Mouse (Mus musculus) kidney, embryonic 16.5 days (tissue): Measurements from ENCODE around the gene Gm26602. TPM values are rescaled to one million over a fixed set of nuclear protein-coding genes. Genes with fewer than 3 reads are reported as not detected.

Source experiments
- ATAC-seq: fragments of 200-750 bp; cut with Nextera tagmentation; 2 replicates; pipeline ENCODE4 v1.8.0; 2017; ENCODE audit warnings: moderate TSS enrichment; ENCODE audit not compliant: low FRiP score, low TSS enrichment
- H3K27ac ChIP-seq: fragments of 300-500 bp; sonication (generic); 2 replicates; pipeline ENCODE4 v1.5.1; 2014; ENCODE audit warnings: low read length
- H3K27me3 ChIP-seq: fragments of 300-500 bp; sonication (generic); 2 replicates; pipeline ENCODE4 v1.6.1; 2014; ENCODE audit warnings: low read length, control low read depth, mixed read lengths; ENCODE audit not compliant: insufficient read depth
- H3K36me3 ChIP-seq: fragments of 300-500 bp; sonication (generic); 2 replicates; pipeline ENCODE4 v1.6.1; 2014; ENCODE audit warnings: low read length, control low read depth, mixed read lengths; ENCODE audit not compliant: insufficient read depth
- H3K4me1 ChIP-seq: fragments of 300-500 bp; sonication (generic); 2 replicates; pipeline ENCODE4 v1.6.1; 2014; ENCODE audit warnings: low read length, control low read depth, mixed read lengths; ENCODE audit not compliant: insufficient read depth
- H3K4me2 ChIP-seq: fragments of 300-500 bp; sonication (generic); replicated peaks from 2 replicates; pipeline ENCODE4 v1.6.1; 2014; ENCODE audit warnings: low read depth, low read length
- H3K4me3 ChIP-seq: fragments of 300-500 bp; sonication (generic); 2 replicates; pipeline ENCODE4 v1.5.1; 2014; ENCODE audit warnings: mild to moderate bottlenecking, low read length
- H3K9ac ChIP-seq: fragments of 300-500 bp; sonication (generic); replicated peaks from 2 replicates; pipeline ENCODE4 v1.6.1; 2014; ENCODE audit warnings: low read length
- H3K9me3 ChIP-seq: fragments of 300-500 bp; sonication (generic); 2 replicates; pipeline ENCODE4 v1.6.1; 2016; ENCODE audit warnings: low read length, control low read depth
- WGBS: fragments of 180-500 bp; shearing (Covaris S2); extraction: QIAGEN DNeasy Blood & Tissue Kit; methylation state at CpG from one replicate; pipeline ENCODE4 v1.1.7; 2014; 5-methylcytosine and 5-hydroxymethylcytosine counted together
- polyA plus RNA-seq: library from polyadenylated mRNA; unstranded; fragments of >200 nt; fragmentation: Nextera tagmentation; extraction: Ambion mirVana; gene quantifications from 2 replicates; pipeline ENCODE4 v1.2.1, GENCODE M21; 2015

Gene Gm26602
- polyA plus RNA-seq, 1 experiment from 2014 or later: not detected

DNA sequence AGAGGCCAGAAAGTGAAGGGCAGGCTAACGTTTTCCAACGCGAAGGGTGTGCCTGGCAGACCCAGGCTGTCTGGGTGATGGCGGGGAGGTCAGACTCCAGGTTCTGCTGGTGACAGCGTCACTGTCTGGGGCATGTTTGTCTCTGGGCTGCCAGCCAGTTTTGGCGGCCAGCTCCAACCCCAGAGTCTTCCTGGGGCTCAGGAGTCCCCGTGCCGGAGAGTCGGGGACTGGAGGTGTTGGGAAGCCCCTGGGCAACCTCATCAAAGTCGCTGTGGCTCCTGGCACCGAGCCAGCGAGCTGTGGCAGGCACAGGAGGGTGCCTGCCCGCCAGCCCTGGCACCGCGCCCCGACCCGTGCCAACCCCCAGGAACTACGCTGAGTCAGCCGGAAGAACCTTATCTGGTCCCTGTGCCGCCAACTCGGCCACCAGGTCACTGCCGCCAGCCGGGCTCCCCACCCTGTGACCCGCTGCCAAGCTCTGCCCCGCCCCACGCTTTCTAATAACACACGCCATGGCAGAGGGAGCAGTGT, 26.3 kb downstream of the Gm26602 start:
- Histone ChIP-seq H3K4me3 (no peak overlapping the region), H3K27me3 (no peaks in the 10 kb centered on the region), H3K27ac (peak overlapping the region; percentile 87; the same call in 1 of the 2 replicates), H3K9ac (no peak overlapping the region), H3K4me1 (peaks cover 74% of the 10 kb centered on the region), H3K36me3 (peaks cover 15% of the 10 kb centered on the region), H3K4me2 (no peak overlapping the region; the same call in 1 of the 2 replicates), H3K9me3 (no peaks in the 10 kb centered on the region)
- WGBS: 51% methylated on average over 27 of the region's 27 CpGs
- ATAC-seq: no peak

- H3K4me1 ChIP-seq: peaks cover 66% of the 10 kb centered on the region
These were observed 27.3 kb downstream of the Gm26602 start for GRCm38 (mm10) chr10:79937775-79938526.

DNA sequence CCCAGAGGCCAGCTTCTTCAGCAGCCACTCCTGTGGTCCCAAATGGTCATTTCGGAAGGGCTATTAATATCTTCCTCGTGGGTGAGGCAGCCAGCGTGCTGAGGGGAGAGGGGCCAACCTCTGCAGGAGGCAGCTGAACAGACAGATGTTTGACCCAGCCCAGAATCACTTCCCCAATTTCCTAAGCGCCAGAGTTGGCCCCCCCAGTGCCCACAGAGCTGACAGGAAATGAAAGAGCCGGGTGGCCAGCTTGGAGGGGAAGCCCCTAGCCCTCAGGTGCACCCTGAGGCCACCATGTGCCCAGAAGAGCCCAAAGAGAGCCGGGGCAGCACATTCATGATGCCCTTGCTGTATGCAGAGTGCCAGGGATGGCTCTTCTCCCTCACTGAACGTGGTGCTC, 30.1 kb downstream of the Gm26602 start:
- Histone ChIP-seq H3K36me3 (peaks cover 8% of the 10 kb centered on the region), H3K4me1 (peaks cover 68% of the 10 kb centered on the region), H3K27me3 (no peaks in the 10 kb centered on the region), H3K9me3 (no peaks in the 10 kb centered on the region), H3K4me2 (no peak overlapping the region), H3K27ac (no peak overlapping the region), H3K4me3 (no peak overlapping the region), H3K9ac (no peak overlapping the region)
- ATAC-seq: no peak
- 50% methylated on average over 7 of the region's 7 CpGs for WGBS

More at GRCm38 (mm10) chr10:79937775-79938526, 27.3 kb downstream of the Gm26602 start:
- 54% methylated on average over 11 of the region's 11 CpGs for WGBS
- Histone ChIP-seq H3K27me3 (no peaks in the 10 kb centered on the region), H3K27ac (peak overlapping the region; percentile 87), H3K9me3 (no peaks in the 10 kb centered on the region), H3K9ac (0 out of 2 replicates have a peak overlapping the region, but pooled peaks have one; percentile 7), H3K4me2 (0 out of 2 replicates have a peak overlapping the region, but pooled peaks have one; percentile 10), H3K36me3 (peaks cover 14% of the 10 kb centered on the region), H3K4me3 (no peak overlapping the region)
- ATAC-seq: peak; percentile 74

DNA sequence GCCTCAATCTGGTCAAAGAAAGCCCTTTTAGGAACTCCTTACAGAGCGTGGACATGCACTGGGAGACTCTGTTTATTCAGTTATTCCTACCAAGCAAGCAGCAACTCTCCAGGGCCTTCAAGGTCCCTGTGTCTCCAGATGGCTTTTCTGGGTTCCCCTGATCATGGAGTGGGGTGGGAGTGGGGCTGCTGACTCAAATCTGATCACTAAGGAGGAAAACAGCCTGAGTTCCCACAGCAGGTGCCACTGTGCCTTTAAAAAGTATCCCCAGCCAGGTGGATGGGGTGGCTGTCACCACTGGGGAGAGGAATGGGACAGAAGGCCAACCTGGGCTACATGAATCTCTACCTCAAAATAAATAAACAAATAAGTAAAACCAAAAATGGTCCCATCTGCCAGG, 32.3 kb downstream of the Gm26602 start:
- Histone ChIP-seq H3K27ac (peak overlapping the region; percentile 94; the same call in 1 of the 2 replicates), H3K27me3 (no peaks in the 10 kb centered on the region), H3K4me2 (no peak overlapping the region), H3K9me3 (no peaks in the 10 kb centered on the region), H3K9ac (peak overlapping the region; percentile 41), H3K4me3 (no peak overlapping the region), H3K36me3 (peaks cover 8% of the 10 kb centered on the region), H3K4me1 (peaks cover 63% of the 10 kb centered on the region)
- WGBS: 84% methylated on average over 1 of the region's 1 CpGs
- no peak for ATAC-seq

- H3K36me3 ChIP-seq: peaks cover 10% of the 10 kb centered on the region
- no peaks in the 10 kb centered on the region for H3K9me3 ChIP-seq
- ATAC-seq: no peak
- 60% methylated on average over 9 of the region's 9 CpGs for WGBS
- H3K9ac ChIP-seq: peak overlapping the region; percentile 41
- no peak overlapping the region for H3K4me2 ChIP-seq
- H3K27ac ChIP-seq: peak overlapping the region; percentile 94
- H3K4me1 ChIP-seq: peaks cover 58% of the 10 kb centered on the region
- no peaks in the 10 kb centered on the region for H3K27me3 ChIP-seq
- no peak overlapping the region for H3K4me3 ChIP-seq
These were observed 32.8 kb downstream of the Gm26602 start for GRCm38 (mm10) chr10:79943471-79943901.

- Histone ChIP-seq H3K4me1 (peaks cover 47% of the 10 kb centered on the region), H3K9me3 (no peaks in the 10 kb centered on the region), H3K9ac (peak overlapping the region; percentile 18), H3K36me3 (peaks cover 32% of the 10 kb centered on the region), H3K4me3 (no peak overlapping the region), H3K27ac (peak overlapping the region; percentile 94), H3K27me3 (no peaks in the 10 kb centered on the region), H3K4me2 (peak overlapping the region; percentile 34)
- peak; percentile 80 for ATAC-seq
- 22% methylated on average over 16 of the region's 16 CpGs for WGBS
These were observed 35.0 kb downstream of the Gm26602 start for GRCm38 (mm10) chr10:79945507-79946234.

DNA sequence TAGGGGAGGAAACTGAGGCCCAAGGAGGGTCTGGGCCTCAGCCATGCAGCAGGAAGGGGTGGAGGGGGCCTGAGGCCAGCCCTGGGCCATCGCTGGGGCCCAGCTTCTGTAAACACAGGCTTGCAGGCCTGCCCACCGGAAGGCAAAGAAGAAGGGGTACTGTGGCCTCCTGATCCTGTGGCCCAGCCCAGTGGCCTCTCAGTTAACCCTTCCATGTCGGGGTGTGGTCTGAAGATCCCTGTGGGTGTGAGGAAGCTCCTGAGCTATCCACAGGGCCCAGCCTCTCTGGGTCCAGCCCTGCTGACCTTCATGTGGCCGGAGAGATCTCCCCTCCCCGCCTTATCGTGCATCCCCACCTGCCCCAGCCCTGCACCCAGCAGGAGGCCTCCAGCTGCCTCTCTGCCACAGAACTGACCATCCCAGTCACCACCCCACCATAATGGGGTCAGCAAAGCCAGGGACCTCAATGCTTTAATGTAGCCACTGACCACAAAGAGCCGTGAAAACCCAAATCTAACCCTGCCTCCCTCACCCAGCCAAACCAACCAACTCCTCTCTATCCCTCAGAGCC, 36.2 kb downstream of the Gm26602 start:
- peak overlapping the region; percentile 34 for H3K4me2 ChIP-seq

GRCm38 (mm10) chr10:79947502-79947901, 36.8 kb downstream of the Gm26602 start:
- Histone ChIP-seq H3K4me2 (no peak overlapping the region), H3K27ac (no peak overlapping the region), H3K9me3 (no peaks in the 10 kb centered on the region), H3K36me3 (peaks cover 39% of the 10 kb centered on the region), H3K9ac (peak overlapping the region; percentile 58; the same call in 1 of the 2 replicates), H3K4me1 (peaks cover 47% of the 10 kb centered on the region), H3K27me3 (no peaks in the 10 kb centered on the region), H3K4me3 (no peak overlapping the region)
- no peak for ATAC-seq
- WGBS: 65% methylated on average over 6 of the region's 6 CpGs

More for the DNA sequence above, 36.2 kb downstream of the Gm26602 start:
- Histone ChIP-seq H3K4me1 (peaks cover 47% of the 10 kb centered on the region), H3K36me3 (peaks cover 39% of the 10 kb centered on the region), H3K27me3 (no peaks in the 10 kb centered on the region), H3K9me3 (no peaks in the 10 kb centered on the region), H3K4me3 (peak overlapping the region; percentile 15; the same call in 1 of the 2 replicates), H3K9ac (peak overlapping the region; percentile 58), H3K27ac (peak overlapping the region; percentile 94)
- no peak for ATAC-seq
- 21% methylated on average over 7 of the region's 7 CpGs for WGBS

DNA sequence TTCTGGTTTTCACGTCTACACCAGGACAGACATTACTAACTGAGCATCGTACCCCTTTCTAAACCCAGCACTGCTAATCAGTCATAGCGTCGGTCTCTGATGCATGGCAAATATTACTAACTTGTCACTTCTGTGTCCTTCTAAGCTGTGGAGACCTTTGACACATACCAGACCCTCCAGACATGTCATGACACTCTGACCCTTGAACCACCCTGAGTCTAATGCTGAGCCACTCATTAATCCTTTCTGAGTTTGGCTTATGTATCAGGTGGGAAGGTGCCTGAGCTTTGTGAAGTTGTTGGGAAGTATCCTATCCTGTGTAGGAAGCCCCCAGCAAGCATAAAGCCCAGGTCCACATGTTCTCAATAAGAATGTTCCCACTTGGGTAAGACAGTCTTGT, 39.2 kb downstream of the Gm26602 start:
- Histone ChIP-seq H3K9me3 (no peaks in the 10 kb centered on the region), H3K4me2 (no peak overlapping the region), H3K27me3 (no peaks in the 10 kb centered on the region), H3K4me1 (peaks cover 26% of the 10 kb centered on the region), H3K36me3 (peaks cover 45% of the 10 kb centered on the region), H3K4me3 (no peak overlapping the region), H3K27ac (no peak overlapping the region), H3K9ac (no peak overlapping the region)
- no peak for ATAC-seq
- 88% methylated on average over 4 of the region's 4 CpGs for WGBS
